Mouse (Mus musculus): ENCODE data around the gene Rap1b. TPM values are rescaled to one million over a fixed set of nuclear protein-coding genes. Genes with fewer than 3 reads are reported as not detected.

Gene Rap1b
- total RNA-seq, 2 experiments from 2014 or later: 92.3 to 127 TPM

DNA sequence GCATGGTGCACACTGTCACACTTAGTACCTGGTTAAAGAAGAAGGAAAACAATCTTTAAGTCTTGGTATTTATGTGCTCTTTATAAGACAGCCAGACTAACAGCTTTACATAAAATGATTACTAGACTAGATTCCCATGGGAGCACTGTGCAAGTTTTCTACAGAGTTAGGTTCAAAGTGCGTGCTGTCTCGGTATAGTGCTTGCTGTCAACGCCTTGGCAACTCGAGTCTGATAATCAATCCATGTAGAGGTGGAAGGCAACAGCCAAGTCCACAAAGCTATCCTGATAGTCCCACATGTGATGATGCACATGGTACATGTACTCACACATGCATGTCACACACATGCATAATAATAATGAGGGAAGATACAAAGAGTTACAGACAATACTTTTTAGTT lies 21.2 kb downstream of the Rap1b start:
- no peak for ATAC-seq (replicated peaks; ENCODE audit: poor library complexity, severe bottlenecking)

DNA sequence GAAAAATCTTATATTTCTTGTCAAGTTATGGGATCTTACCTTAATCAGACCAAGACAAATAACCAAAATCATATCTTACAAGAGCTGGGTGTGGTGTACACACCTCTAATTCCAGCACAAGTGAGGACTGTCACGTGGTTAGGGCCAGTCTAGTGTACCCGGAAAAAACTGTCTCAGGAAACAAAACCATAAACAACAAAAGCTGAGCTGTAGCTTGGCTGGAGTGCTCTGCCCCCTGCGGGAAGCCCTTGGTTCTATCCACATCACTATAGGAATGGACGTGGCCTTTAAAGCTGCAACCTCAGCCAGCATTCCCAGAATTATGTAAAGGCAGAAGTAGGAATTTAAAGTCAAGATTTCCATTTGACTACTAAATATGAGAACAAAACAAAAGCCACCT lies 21.7 kb downstream of the Rap1b start:
- no peak for ATAC-seq (replicated peaks; ENCODE audit: poor library complexity, severe bottlenecking)

DNA sequence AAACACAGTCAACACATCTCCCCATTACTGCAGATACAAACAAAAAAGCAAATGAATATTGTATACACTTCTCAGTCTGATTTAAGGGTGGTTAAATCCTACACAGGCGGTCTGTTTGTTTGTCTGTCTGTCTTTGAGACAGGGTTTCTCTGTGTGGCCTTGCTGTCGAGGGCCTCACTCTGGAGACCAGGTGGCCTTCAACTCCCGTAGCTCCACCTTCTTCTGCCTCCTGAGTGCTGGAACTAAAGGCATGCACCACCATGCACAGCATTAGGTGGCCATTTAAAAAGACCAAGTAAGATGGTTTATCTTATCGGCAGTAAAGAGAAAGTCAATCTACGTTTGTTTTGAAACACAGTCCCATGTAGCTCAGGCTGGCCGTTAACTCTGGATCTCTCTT lies 22.5 kb downstream of the Rap1b start:
- ATAC-seq (replicated peaks; ENCODE audit: poor library complexity, severe bottlenecking): no peak

- ATAC-seq (replicated peaks; ENCODE audit: poor library complexity, severe bottlenecking): peak; percentile 86
Measured at GRCm38 (mm10) chr10:117818600-117818999, 27.2 kb downstream of the Rap1b start.

GRCm38 (mm10) chr10:117816721-117817120 lies 29.1 kb downstream of the Rap1b start:
- ATAC-seq (replicated peaks; ENCODE audit: poor library complexity, severe bottlenecking): no peak

GRCm38 (mm10) chr10:117812501-117812900 lies 33.3 kb downstream of the Rap1b start:
- no peak for ATAC-seq (replicated peaks; ENCODE audit: poor library complexity, severe bottlenecking)

- no peak for ATAC-seq (replicated peaks; ENCODE audit: poor library complexity, severe bottlenecking)
Measured at GRCm38 (mm10) chr10:117811555-117811954, 34.3 kb downstream of the Rap1b start.

- no peak for ATAC-seq (replicated peaks; ENCODE audit: poor library complexity, severe bottlenecking)
Measured at GRCm38 (mm10) chr10:117810506-117810905, 35.3 kb downstream of the Rap1b start.

DNA sequence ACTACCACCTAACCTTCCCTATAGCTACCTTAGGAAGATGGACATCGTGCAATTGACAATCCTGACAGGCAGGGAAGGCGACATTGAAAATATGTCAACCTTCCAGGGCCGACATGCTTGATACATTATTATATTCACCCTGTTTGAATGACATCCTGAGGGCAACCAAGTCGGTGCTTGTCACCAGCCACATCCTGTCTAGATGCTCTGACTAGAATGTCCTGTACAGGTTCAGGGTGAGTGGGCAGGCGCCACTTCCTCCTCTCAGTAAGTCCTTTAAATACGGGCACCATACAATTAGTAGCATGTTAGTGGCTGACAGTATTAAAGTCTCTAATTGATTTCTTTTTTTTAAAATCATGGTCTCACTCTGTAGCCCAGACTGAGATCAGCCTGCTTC lies 37.8 kb downstream of the Rap1b start:
- peak; percentile 72 for ATAC-seq (replicated peaks; ENCODE audit: poor library complexity, severe bottlenecking)

- no peak for ATAC-seq (replicated peaks; ENCODE audit: poor library complexity, severe bottlenecking)
Measured at GRCm38 (mm10) chr10:117805919-117806318, 39.9 kb downstream of the Rap1b start.

DNA sequence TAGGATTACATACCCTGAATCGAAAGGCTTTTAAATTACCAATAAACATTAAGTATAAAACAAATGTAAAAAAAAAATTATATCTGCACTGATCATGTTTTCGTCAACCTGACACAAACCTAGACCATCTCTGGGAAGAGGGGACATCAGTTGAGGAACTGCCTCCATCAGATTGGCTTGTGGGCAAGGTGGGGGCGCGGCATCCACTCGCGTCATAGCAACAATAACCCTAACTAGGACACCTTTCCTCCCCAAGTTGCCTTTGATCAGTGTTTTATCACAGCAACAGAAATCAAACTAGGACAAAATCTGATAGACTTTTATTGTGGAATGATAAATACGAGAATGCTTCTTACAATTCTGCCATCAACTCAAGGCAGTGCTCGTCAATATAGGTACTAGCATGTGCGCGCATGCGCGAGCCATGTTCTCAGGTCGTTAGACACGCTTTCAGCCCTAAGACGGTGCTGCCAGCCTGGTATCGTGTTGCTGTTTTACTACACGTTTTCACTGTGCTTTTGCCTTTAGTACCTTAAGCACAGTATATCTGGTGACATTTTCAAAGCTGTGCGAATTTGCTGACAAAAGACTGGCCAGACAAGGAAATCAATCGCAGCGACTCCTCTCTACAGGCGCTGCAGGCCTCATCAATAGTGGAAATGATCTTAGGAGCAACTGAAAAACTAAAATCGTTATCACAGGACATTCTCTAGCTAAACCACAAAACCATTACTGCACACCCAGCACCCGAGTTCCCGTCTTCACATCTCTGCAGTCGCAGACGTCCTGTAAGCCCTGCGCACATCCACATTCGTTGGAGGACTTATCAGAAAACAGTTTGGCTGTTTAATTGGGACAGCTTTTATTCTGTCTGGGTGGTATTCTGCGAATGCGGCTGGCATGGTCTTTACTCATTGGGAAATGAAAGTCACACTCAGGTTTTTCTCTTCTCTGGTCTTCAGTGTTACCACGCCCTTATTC lies 41.7 kb downstream of the Rap1b start:
- peak; percentile 20 for ATAC-seq (replicated peaks; ENCODE audit: poor library complexity, severe bottlenecking)

GRCm38 (mm10) chr10:117801886-117802285 lies 43.9 kb downstream of the Rap1b start:
- no peak for ATAC-seq (replicated peaks; ENCODE audit: poor library complexity, severe bottlenecking)

DNA sequence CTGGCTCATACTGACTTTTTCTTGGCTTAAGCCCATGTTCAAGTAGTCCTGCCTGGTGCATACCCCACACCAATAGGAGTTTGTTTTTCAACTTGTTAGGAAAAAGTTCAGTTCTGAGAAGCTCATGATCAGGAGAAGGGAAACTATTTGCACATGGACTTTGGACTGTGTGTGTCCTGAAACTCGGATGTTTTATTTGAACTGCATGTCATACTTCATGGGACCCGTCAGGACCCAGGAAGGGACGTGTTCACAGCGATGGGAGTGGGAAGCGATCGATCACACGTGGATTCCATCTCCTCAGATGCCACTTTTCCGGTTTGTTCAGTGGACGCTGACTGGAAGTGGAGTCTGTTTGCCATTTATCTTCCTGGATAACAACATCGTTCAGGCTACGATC lies 46.0 kb downstream of the Rap1b start:
- no peak for ATAC-seq (replicated peaks; ENCODE audit: poor library complexity, severe bottlenecking)

DNA sequence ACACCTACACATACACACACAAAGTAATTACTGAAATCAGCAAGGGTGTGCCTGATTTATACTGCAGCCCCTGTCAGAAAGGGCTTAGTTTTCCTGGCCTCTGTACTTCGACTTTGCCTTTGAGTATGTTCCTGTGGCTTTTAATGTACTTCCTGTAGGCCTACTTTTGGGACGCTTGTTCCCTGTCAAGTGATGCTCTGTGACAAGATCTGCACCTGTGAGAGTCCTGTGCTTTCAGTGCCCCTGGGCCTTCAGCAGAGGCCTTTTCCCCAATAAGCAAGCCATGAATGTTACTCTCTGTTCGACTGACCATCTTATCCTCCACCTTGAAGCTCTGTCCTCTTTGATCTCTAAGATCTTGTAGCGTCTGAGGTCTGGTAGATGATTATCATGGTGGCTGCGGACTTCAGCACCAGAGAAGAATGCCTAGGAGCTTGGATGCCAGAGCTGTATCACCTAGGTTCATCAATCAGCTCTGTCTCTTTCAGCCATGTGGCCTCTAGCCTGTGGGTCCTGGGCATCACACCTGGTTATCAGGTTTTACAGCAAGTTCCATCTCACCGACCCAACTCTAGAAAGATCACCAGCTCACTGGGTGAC lies 47.3 kb downstream of the Rap1b start:
- ATAC-seq (replicated peaks; ENCODE audit: poor library complexity, severe bottlenecking): no peak

DNA sequence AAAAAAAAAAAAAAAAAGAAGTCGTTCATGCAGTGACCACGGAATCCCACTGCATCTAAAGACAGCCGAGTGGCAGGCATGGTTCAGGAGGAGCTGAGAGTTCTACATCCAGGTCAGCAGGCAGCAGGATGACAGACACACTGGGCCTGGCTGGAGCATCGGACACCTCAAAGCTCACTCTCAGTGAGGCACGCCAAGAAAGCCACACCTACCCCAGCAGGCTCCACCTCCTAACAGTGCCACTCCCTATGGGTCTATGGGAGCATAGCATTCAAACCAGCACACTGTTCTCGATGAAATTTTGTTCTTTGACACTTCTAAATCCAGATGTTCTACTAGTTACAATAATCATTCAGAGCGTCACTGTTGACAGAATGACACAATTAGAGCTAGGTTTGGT lies 48.2 kb downstream of the Rap1b start:
- ATAC-seq (replicated peaks; ENCODE audit: poor library complexity, severe bottlenecking): no peak

- no peak for ATAC-seq (replicated peaks; ENCODE audit: poor library complexity, severe bottlenecking)
Measured at GRCm38 (mm10) chr10:117797106-117797505, 48.7 kb downstream of the Rap1b start.

GRCm38 (mm10) chr10:117796181-117796580 lies 49.7 kb downstream of the Rap1b start:
- no peak for ATAC-seq (replicated peaks; ENCODE audit: poor library complexity, severe bottlenecking)

GRCm38 (mm10) chr10:117795206-117795605 lies 50.6 kb downstream of the Rap1b start:
- no peak for ATAC-seq (replicated peaks; ENCODE audit: poor library complexity, severe bottlenecking)

DNA sequence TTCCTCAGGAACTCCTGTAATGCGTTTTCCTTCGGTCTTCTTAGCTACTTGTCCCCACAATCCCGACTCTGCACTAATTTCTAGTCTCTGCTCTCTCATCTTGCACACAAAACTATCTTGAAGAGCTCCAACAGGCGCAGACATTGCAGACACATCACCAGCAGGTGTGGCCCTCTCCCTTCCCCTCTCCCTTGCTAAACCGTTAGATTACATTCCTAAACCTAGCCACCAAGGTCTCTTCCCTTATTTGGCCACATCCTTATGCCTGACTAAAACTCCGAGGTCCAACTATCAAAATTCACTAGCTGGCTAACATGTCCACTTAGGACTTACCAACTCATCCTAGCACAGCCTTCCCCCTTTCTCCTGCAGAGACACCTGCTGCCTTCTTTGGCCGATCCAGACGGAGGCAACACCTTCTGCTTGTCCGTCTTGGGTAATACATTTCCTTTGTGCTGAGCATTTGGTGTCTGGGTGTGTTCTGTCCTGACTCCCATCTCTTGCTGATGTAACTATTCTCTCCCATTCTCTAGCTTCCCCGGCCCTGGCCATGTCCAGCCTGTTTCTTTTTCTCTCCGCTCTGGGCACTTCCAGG lies 52.3 kb downstream of the Rap1b start:
- ATAC-seq (replicated peaks; ENCODE audit: poor library complexity, severe bottlenecking): peak; percentile 30

- ATAC-seq (replicated peaks; ENCODE audit: poor library complexity, severe bottlenecking): peak; percentile 89
Measured at GRCm38 (mm10) chr10:117792141-117793091, 53.4 kb downstream of the Rap1b start, which contains the start of gene Nup107. Nup107 (minus strand) TSS chr10:117792705.
